Mouse (Mus musculus): ENCODE measurements around the gene Zfp709. TPM values are rescaled to one million over a fixed set of nuclear protein-coding genes. Genes with fewer than 3 reads are reported as not detected.
"Not testable (repeated sequence)": the region's sequence is repeated elsewhere in the genome, so short reads cannot be mapped to it uniquely, and the experiment has no call there.

Zfp709 gene
- total RNA-seq (2014; fragmentation: Nextera tagmentation) (4.0 and 5.3 TPM in 2 replicates), total RNA-seq (2017) (3.5 and 11.3 TPM in 2 replicates)

DNA sequence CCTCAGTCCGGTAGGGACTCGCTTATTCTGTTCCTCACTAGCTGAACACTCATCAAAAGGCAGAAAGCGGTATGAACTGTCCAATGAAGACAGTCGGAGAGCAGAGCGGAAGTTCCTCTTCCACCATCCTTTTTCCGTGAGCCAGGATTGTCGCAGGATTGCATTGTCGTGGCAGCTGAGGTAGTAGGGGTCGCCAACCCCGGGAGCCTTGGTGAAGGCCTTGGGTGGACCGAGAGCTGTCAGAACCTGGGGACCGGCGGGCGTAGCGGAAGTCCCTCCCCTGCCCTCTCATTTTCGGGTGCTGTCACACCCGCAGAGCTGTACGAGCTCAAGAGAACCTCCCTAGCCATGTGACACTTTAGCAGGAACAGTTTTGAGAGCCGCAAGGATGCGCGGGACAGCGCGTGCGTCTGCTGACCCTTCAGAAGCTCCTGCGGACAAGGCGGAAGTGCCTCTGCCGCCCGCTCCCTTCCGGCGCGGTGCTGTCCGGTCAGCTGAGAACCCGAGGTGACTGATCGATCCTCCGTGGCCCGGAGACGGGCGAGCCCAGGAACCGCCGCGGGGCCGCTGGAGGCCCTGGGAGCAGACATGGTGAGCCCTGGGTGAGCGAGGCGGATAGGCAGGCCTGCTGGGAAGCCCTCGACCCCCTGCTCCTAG lies at the start of gene Zfp709:
Gene Zfp709, plus strand, starts transcription at position 402 of the 657 bp plus-strand sequence.
- peak; percentile 97 for ATAC-seq (replicated peaks; ENCODE audit: low FRiP score, low TSS enrichment, poor library complexity, severe bottlenecking)

DNA sequence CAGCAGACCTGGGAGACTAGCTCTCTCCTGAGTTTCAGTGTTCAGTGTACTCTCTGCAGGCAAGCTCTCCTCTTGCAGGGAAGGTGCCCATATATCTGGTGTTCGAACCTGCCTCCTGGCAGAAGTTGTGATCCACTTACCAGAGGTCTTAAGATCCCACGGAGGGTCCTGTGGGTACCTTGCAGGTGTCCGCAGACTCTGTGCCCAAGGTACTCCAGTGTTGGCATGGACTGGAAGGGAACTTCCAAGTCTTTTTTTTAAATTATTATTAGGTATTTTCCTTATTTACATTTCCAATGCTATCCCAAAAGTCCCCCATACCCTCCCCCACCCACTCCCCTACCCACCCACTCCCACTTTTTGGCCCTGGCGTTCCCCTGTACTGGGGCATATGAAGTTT lies 43.6 kb upstream of the Zfp709 start:
- ATAC-seq (replicated peaks; ENCODE audit: low FRiP score, low TSS enrichment, poor library complexity, severe bottlenecking) = not testable (repeated sequence)

DNA sequence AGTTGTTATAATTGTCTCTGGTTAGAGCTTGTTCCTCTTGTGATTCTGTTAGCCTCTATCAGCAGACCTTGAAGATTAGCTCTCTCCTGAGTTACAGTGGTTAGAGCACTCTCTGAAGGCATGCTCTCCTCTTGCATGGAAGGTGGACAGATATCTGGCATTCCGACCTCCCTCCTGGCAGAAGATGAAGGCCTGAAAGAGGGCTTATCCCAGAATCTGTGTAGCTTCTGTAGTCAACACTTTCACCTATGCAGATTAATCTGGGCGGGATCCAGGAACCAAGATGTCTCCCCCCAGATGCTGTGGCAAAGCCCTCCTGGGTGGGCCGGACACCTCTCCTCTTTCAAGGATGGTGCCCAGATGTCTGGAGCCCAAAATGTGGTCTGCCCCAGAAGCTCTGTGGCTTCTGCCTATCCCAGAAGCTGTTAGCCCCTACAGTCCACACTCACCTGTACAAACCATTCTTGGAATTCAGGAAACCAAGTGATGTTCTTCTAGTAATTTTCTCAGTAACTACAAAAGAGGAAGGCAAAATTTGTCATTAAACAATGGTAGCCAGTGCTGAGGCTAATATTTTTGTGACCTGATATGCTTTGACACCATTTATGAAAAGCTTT lies 40.5 kb upstream of the Zfp709 start:
- ATAC-seq (replicated peaks; ENCODE audit: low FRiP score, low TSS enrichment, poor library complexity, severe bottlenecking) = not testable (repeated sequence)

DNA sequence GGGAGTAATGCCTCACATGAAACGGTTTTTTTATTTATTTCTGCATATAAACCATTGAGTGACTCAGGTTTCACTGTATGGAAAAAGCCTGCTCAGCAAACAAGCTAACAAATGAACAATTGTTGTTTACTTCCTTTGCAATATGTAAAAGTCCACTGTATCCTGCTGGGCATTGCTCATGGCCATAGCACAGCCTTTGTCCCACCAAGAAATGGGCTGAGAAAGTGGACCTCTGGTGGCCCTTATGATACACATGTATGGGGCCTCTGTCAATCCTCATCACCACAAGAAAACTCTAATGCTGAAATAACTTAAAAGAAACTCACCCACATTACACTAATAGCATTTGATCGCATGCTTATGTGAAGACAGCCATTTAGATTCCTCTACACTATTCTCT lies 39.3 kb upstream of the Zfp709 start:
- not testable (repeated sequence) for ATAC-seq (replicated peaks; ENCODE audit: low FRiP score, low TSS enrichment, poor library complexity, severe bottlenecking)

DNA sequence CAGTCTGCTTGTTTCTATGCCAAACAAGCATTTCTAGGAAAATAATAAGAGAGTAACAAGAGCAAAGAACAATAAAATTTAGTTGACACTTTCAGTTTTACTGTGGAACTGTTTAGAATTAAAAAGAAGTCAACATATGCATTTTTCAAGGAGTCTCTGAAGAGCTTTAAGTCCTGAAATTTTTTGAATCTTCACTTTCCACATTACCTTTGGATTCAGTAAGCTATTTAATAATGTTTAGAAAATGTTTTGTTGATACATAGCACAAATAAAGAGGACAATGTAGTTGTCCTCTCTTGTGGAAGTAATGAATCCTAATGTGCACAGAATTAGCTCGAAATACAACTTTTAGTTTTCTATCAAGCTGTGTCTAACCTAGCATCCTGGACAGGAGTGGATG lies 37.4 kb upstream of the Zfp709 start:
- ATAC-seq (replicated peaks; ENCODE audit: low FRiP score, low TSS enrichment, poor library complexity, severe bottlenecking) = not testable (repeated sequence)

DNA sequence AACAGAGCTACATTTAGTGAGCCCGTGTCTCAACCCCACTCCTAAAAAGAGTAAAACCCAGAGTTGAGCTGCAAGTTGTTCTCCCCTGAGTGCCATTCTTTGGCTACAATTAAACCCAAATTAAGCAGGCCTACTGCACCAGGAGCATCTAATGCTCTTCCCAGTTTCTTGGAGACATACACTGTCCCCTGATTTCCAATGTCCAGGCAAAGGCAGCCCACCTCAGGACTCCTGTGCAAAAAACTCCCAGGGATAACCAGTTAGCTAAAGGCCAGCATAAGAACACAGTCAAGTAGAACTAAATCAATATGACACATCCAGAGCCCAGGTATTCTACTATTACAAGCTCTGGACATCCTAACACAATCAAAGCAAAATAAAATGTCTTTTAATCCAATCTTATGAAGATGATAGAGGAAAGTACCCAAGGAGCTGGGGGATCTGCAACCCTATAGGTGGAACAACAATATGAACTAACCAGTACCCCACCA lies 35.8 kb upstream of the Zfp709 start:
- ATAC-seq (replicated peaks; ENCODE audit: low FRiP score, low TSS enrichment, poor library complexity, severe bottlenecking) = not testable (repeated sequence)

DNA sequence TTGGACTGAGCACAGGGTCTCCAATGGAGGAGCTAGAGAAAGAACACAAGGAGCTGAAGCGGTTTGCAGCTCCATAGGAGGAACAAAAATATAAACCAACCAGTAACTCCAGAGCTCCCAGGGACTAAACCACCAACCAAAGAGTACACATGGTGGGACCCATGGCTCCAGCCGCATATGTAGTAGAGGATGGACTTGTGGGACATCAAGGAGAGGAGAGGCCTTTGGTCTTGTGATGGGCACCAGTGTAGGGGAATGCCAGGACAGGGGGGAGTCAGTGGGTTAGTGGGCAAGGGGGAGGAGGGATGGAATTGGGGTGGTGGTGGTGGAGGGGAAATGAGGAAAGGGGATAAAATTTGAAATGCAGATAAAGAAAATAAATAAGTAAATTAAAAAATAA lies 35.1 kb upstream of the Zfp709 start:
- ATAC-seq (replicated peaks; ENCODE audit: low FRiP score, low TSS enrichment, poor library complexity, severe bottlenecking) = not testable (repeated sequence)

DNA sequence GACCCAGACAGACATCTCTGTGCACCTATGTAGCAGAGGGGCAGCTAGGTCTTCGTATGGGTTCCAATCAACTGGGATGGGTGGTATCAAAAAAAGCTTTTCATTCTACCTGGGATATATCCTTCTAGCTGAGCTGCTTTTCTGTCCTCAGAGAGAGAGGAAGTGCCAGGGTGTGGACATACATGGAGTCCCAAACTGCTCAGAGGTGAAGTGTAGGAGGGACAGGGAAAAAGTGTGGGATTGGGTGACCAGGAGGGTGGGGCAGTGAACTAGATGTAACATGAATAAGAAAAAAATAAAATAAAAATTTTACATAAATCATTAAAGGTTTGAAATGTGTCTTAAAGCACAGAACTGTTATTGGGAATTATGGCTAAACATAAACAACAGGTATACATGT lies 30.8 kb upstream of the Zfp709 start:
- not testable (repeated sequence) for ATAC-seq (replicated peaks; ENCODE audit: low FRiP score, low TSS enrichment, poor library complexity, severe bottlenecking)

DNA sequence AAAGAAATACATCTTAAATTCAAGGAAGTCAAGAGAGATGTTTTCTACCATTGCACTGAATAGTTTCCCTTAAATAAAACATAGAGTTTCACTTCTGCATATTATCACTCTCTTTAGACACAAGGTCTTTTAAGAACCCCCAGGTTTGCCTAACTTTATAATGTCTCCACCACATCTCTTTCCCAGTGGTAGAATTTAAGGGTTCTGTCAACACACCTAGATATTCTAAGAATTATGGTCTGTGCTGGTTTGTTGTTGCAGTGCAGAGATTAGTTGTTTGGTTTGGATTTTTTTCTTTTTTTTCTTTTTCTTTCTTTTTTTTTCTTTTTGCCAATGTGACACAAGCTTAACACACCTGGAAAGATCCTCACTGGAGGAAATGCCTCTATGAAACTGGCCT lies 28.5 kb upstream of the Zfp709 start:
- ATAC-seq (replicated peaks; ENCODE audit: low FRiP score, low TSS enrichment, poor library complexity, severe bottlenecking) = not testable (repeated sequence)

DNA sequence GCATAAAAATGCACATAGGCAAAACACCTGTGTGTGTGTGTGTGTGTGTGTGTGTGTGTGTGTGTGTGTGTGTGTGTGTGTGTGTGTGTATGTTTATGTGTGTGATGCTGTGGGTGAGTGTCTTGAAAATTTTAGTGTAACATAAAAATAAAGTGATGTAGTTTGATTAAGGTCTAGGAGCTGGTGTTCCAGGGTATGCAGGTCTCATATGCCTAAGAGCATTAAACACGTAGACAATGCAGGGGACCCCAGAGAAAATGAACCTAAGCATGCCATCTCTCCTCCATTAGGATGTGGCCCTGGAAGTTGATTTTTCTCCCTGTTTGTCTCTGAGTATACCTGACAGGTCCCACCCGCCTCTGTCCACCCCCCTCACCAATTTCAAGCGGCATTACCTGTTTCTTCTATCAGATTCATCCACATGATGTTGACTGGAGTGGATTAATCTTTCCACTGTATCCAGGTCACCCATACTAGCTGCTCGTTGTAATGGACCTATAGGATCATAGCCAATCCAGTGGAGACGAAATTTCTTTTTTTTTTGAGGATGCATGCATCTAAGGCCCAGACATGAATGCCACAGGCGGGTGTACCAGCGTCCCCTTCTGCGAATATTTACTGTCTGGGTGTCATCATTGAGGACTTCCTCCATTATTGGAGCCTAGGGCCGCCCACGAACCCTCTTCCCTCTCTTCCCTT lies 25.0 kb upstream of the Zfp709 start:
- ATAC-seq (replicated peaks; ENCODE audit: low FRiP score, low TSS enrichment, poor library complexity, severe bottlenecking) = not testable (repeated sequence)

DNA sequence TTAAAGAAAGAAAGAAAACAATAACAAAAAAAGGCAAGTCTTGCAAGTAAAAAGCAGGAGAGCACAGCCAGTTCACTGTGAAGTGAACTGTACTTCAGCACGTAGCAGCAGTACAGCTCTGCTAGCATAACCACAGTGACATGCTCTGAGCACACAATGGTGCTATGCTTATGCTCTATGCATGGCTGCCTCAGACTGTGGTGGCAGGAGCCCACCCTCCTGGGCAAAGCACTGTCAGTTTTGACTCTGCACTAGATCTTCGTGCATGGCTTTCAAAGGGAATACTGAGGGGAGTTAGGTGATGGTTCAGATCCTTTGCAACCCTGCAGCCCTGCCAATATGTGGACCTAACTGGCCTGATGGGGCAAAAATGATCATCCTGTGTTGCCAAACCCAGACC lies 24.5 kb upstream of the Zfp709 start:
- ATAC-seq (replicated peaks; ENCODE audit: low FRiP score, low TSS enrichment, poor library complexity, severe bottlenecking) = not testable (repeated sequence)

DNA sequence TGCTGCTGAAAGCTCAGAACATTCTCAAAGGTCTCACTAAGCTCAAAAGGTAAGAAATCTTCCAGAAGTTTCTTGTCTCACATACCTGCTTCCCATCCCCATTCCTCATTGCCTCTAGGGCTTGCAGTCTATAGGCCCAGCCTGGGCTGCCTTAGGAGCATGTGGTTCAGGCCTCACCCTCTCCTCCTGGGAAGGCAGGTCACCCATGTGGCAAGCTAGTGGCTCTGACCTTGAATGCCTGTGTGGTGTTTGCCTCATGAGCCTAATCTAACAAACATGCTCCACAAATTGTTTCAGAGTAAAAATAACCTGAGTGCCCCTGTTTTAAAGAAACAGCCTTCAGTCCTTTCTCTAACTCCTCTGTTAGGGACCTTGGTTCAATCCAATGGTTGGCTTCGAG lies 20.3 kb upstream of the Zfp709 start:
- not testable (repeated sequence) for ATAC-seq (replicated peaks; ENCODE audit: low FRiP score, low TSS enrichment, poor library complexity, severe bottlenecking)

DNA sequence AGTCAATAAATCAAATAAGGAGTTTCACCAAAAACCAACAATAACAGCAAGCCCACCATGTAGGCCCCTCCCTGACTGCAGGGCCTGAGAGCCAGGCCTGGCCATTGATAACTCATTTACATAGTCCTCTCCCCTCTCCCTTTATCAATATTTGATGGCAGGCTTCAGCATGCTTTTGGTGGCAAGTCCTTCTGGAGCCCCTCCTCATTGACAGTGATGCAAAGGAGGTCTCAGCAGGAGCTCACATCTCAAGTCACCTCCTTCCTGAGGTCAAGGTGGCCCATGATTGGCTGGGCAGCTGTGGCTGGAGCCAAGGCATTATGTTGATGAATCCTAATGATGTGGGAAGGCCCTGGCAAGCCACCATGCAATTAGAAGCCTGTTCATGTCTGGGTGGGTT lies 19.8 kb upstream of the Zfp709 start:
- ATAC-seq (replicated peaks; ENCODE audit: low FRiP score, low TSS enrichment, poor library complexity, severe bottlenecking) = not testable (repeated sequence)

DNA sequence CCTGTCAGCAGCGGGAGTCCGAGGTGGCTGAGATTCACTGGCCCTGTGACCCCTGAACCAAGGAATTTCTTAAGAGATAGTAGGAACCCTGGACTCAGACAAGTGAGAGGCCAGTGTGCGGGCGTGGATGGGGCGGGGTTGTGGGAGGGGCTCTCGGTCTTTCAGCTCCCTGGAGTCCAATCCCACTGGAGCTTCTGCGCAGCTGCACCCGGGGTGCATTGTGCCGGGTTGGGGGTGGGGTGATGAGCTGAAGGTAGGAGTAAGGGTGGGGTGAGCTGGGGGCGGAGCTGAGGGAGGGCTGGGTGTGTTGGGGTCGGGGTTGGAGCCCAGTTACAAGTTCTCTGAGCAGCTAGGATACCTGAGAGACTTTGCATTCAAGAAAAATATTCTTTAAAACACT lies 18.8 kb downstream of the Zfp709 start:
- not testable (repeated sequence) for ATAC-seq (replicated peaks; ENCODE audit: low FRiP score, low TSS enrichment, poor library complexity, severe bottlenecking)

DNA sequence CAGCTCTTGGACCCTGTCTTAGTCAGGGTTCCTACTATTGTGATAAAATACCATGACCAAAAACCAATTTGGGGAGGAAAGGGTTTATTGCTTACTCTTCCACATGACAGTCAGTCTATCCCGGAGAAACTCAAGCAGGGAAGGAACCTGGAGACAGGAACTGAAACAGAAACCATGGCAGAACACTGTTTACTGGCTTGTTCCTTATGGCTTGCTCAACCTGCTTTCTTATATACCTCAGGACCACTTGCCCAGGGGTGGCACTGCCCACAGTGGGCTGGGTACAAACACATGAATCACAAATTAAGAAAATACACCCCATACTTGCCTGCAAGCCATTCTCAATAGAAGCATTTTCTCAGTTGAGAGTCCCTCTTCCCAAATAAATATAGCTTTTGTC lies 21.3 kb downstream of the Zfp709 start:
- not testable (repeated sequence) for ATAC-seq (replicated peaks; ENCODE audit: low FRiP score, low TSS enrichment, poor library complexity, severe bottlenecking)

DNA sequence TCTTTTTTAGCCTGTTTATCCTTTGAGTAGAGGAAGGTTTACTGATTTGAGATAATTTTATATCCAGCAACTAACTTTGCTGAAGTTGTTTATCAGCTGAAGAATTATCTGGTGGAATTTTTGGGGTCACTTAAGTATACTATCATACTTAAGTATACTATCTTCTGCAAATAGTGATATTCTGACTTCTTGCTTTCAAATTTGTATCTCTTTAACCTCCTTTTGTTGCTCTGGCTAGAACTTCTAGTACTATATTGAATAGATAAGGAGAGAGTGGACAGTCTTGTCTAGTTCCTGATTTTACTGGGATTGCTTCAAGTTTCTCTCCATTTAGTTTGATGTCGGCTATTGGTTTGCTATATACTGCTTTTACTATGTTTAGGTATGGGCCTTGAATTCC lies 25.0 kb downstream of the Zfp709 start:
- no peak for ATAC-seq (replicated peaks; ENCODE audit: low FRiP score, low TSS enrichment, poor library complexity, severe bottlenecking)

DNA sequence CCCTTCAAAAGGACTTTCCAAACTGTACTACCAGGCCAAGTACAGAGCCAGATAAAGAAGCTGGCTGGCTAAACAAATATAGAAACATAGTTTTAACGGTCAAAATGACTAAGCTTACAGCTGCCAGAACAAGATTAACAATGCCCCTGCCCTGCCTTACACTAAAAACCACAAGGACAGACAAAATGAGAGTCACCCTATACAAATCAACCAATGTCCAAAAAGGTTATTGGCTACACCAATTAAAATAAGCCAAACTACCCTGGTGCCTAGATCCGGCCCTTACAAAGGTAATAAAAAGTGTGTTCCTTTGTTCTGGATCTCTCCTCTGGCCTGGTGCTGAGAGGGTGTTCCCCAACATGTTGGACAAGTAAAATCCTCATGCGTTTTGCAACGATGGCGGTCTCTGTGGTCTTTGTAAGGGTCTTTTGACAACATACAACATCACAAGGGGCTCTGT lies 26.0 kb downstream of the Zfp709 start:
- peak; percentile 5; the same call in 1 of the 2 replicates for ATAC-seq (replicated peaks; ENCODE audit: low FRiP score, low TSS enrichment, poor library complexity, severe bottlenecking)

DNA sequence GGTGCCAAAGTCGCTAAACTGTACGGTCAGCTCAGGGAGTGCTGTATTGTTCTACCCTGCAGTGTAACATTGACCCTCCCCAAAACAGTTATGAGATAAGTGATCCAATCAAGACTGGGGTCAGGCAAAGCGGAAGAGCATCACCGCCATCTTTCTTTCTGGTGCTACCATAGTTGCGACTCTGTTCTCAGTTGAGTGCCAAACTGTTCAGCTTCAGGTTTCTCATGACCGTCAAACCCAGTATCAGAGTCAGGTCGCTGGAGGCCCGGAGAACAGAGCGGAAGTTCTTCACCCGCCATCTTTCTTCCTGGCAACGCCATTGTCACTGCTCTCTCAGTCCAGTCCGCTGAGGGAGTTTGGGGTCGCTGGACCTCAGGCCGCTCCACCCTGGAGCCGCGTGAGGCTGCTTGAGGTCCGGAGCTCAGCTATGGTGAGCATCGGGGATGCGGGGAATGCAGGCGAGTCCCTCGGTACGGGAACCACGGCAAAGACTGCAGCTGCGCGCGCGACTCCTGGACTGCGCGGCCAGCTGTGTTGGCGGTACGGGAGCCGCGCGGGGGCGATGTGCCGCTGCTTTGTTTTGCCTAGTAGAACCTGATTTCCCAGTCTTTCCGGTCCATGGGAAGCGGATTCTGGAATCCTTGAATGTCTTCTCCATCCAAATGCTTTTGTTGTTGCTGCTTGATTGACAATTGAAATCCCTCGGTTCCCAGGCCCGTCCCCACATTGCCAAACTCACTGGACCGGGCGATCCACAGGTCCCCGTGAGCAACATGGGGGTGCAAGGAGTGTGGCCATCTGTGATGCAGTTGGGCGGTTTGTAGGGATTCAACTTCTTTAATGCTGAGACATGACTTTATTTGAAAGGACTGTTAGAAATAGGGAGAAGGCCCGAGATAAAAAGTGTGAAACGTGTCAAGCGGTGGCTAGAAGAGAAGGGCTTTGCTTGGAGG lies 26.8 kb downstream of the Zfp709 start, which contains the start of the genes Zfp882 and Zfp617:
Gene Zfp882, plus strand, starts transcription at position 300 of the 953 bp plus-strand sequence.
Gene Zfp617, plus strand, starts transcription at position 327 of the 953 bp plus-strand sequence.
- ATAC-seq (replicated peaks; ENCODE audit: low FRiP score, low TSS enrichment, poor library complexity, severe bottlenecking) = peak; percentile 96

DNA sequence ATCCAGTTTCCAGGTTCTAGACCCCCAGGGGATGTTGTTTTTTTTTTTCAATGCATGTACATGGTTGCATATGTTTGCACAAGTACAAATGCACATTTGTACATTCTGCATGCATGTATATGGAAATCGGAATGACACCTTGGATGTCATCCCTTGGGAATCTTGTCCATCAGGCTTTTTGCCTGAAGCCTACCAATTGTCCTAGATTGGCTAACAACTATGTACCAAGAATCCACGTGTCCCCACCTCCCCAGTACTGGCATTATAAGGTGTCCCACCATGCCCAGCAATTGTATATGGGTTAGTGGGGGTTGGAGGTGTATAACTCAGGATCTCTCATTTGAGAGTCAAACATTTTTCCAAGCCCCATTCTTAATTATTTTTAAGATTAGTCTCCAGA lies 30.5 kb downstream of the Zfp709 start:
- no peak for ATAC-seq (replicated peaks; ENCODE audit: low FRiP score, low TSS enrichment, poor library complexity, severe bottlenecking)
